Mouse (Mus musculus) gastrocnemius, postnatal 36 days (tissue): Measurements from ENCODE around the gene Mkrn1. TPM values are rescaled to one million over a fixed set of nuclear protein-coding genes. Genes with fewer than 3 reads are reported as not detected.

Experiments
- total RNA-seq, 2 experiments: library from RNA; stranded (reverse); gene quantifications; 2 replicates each; pipeline ENCODE4 v1.2.3; 2021

Mkrn1 gene
- total RNA-seq, 2 experiments from 2014 or later: 15.6 to 18.4 TPM

Other genes starting within 250 kb of the Mkrn1 start
- gene Kdm7a, start 213.7 kb downstream of the Mkrn1 start, total RNA-seq: 10 to 100 TPM; 19.8 to 20.3 TPM
- gene Slc37a3, start 42.8 kb downstream of the Mkrn1 start, total RNA-seq: 10 to 100 TPM; 14.2 to 15.1 TPM
- gene Rab19, start 39.3 kb downstream of the Mkrn1 start, total RNA-seq: not detected
- gene Dennd2a, start 137.4 kb upstream of the Mkrn1 start, total RNA-seq: 1 to 10 TPM; 3.0 to 3.2 TPM
- 1 to 10 TPM; 3.9 to 6.9 TPM for gene Adck2, start 153.4 kb upstream of the Mkrn1 start, total RNA-seq
- gene Gm42420, start 165.3 kb upstream of the Mkrn1 start, total RNA-seq: under 1 TPM in 1 of 2 experiments, not detected in 1; 0.64 TPM
- 100 to 1,000 TPM; 403 to 433 TPM for gene Ndufb2, start 172.1 kb upstream of the Mkrn1 start, total RNA-seq